Comparison of ENCODE assay signal across 8 mouse cellular contexts in genomic region chr5:121451203-121451602, GRCm38 (mm10). TPM values are rescaled to one million over a fixed set of nuclear protein-coding genes. Genes with fewer than 3 reads are reported as not detected.
DNase-seq lines count a peak whose midpoint lies in the region; ATAC-seq and TF ChIP-seq lines count a peak whose summit lies in the region.

No protein-coding gene starts in this region.

- WGBS in forebrain, embryonic 11.5 days, result 28% methylated on average over 8 of the region's 8 CpGs
- WGBS in intestine, postnatal 0 days, result 15% methylated on average over 8 of the region's 8 CpGs

- H3K4me1 ChIP-seq in forebrain, embryonic 11.5 days (replicated peaks; ENCODE audit: control insufficient read depth, insufficient read depth, low read length), result peaks cover 4% of the 10 kb centered on the region; the same call in 1 of the 2 replicates
- H3K4me1 ChIP-seq in intestine, postnatal 0 days (replicated peaks; ENCODE audit: control insufficient read depth, insufficient read depth, low read length), result peaks cover 18% of the 10 kb centered on the region

- no peaks in the 10 kb centered on the region for H3K27me3 ChIP-seq in forebrain, embryonic 11.5 days (ENCODE audit: control insufficient read depth, insufficient read depth, low read length)
- H3K27me3 ChIP-seq in intestine, postnatal 0 days (replicated peaks; ENCODE audit: control insufficient read depth, insufficient read depth, low read length), result no peaks in the 10 kb centered on the region

- DNase-seq in lung, adult 18-20 months, result peak; percentile 18 to 22
- DNase-seq in lung, postnatal 10 days, result no peak
- DNase-seq in forebrain, embryonic 11.5 days (ENCODE audit: low spot score), result no peak
- peak; percentile 48 to 51 for DNase-seq in monocyte, adult 2 months (ENCODE audit: low read depth in 1 of 2, low spot score in 2 of 2)
- DNase-seq in frontal cortex, postnatal 36 days (ENCODE audit: low spot score in 2 of 2), result no peak
- no peak for DNase-seq in adrenal gland, adult 2 months
- no peak for DNase-seq in adrenal gland, adult 8-10 months

- H3K9ac ChIP-seq in forebrain, embryonic 11.5 days (ENCODE audit: low read length), result peak overlapping the region; percentile 88
- H3K9ac ChIP-seq in intestine, postnatal 0 days (ENCODE audit: low read depth, low read length), result peak overlapping the region; percentile 95

- no peak overlapping the region for H3K27ac ChIP-seq in forebrain, embryonic 11.5 days (ENCODE audit: low read depth, low read length)
- no peak overlapping the region for H3K27ac ChIP-seq in intestine, postnatal 0 days (ENCODE audit: low read depth, low read length)

- no peak for TF ChIP-seq CTCF in intestine, postnatal 0 days (IDR thresholded peaks at IDR 0.05; ENCODE audit: low read depth)

- H3K4me2 ChIP-seq in forebrain, embryonic 11.5 days (ENCODE audit: low read depth, low read length, severe bottlenecking), result peak overlapping the region; percentile 87
- peak overlapping the region; percentile 92 for H3K4me2 ChIP-seq in intestine, postnatal 0 days (replicated peaks; ENCODE audit: low read depth)

- H3K9me3 ChIP-seq in forebrain, embryonic 11.5 days (ENCODE audit: control insufficient read depth, low read length), result no peaks in the 10 kb centered on the region
- H3K9me3 ChIP-seq in intestine, postnatal 0 days (ENCODE audit: control insufficient read depth), result no peaks in the 10 kb centered on the region

- no peak for ATAC-seq in forebrain, embryonic 11.5 days (replicated peaks; ENCODE audit: low FRiP score)
- ATAC-seq in intestine, postnatal 0 days, result no peak

- H3K36me3 ChIP-seq in forebrain, embryonic 11.5 days (ENCODE audit: control insufficient read depth, insufficient read depth, low read length), result peaks cover 3% of the 10 kb centered on the region; the same call in 1 of the 2 replicates
- peaks cover 22% of the 10 kb centered on the region for H3K36me3 ChIP-seq in intestine, postnatal 0 days (ENCODE audit: control insufficient read depth, insufficient read depth)

- H3K4me3 ChIP-seq in forebrain, embryonic 11.5 days (ENCODE audit: low read depth, low read length), result peak overlapping the region; percentile 62
- H3K4me3 ChIP-seq in intestine, postnatal 0 days (ENCODE audit: low read depth, low read length), result peak overlapping the region; percentile 89

RNA-seq across cellular contexts. Expression of gene Tmem116, which starts 0.5 kb away (rescaled TPM):
- polyA plus RNA-seq in forebrain, embryonic 11.5 days (2014; fragmentation: Nextera tagmentation; extraction: Ambion mirVana), result 1.4 and 1.9 TPM in 2 replicates
- polyA plus RNA-seq in intestine, postnatal 0 days (2015; fragmentation: Nextera tagmentation; extraction: Ambion mirVana), result 6.8 and 7.2 TPM in 2 replicates
- 1 to 10 TPM; 2.6 to 4.8 TPM for total RNA-seq in adrenal gland, adult 2 months (2021)
- polyA plus RNA-seq in adrenal gland, adult 2 months (2012; rRNA removed), result 3.3 and 8.1 TPM in 2 replicates
- total RNA-seq in adrenal gland, adult 8-10 months (2022), result 1 to 10 TPM; 3.2 to 7.3 (median 4.5) TPM

RNA-seq across cellular contexts. Expression of gene Erp29, which starts 1.1 kb away (rescaled TPM):
- polyA plus RNA-seq in forebrain, embryonic 11.5 days (2014; fragmentation: Nextera tagmentation; extraction: Ambion mirVana), result 119 and 127 TPM in 2 replicates
- 164 and 175 TPM in 2 replicates for polyA plus RNA-seq in intestine, postnatal 0 days (2015; fragmentation: Nextera tagmentation; extraction: Ambion mirVana)
- total RNA-seq in adrenal gland, adult 2 months (2021), result 100 to 1,000 TPM in 1 of 2 experiments, 10 to 100 TPM in 1; 85.4 to 113 TPM
- polyA plus RNA-seq in adrenal gland, adult 2 months (2012; rRNA removed), result 36.8 and 41.9 TPM in 2 replicates
- 100 to 1,000 TPM; 105 to 121 (median 115) TPM for total RNA-seq in adrenal gland, adult 8-10 months (2022)

RNA-seq across cellular contexts. Expression of gene Adam1b, which starts 52.0 kb away (rescaled TPM):
- 0.07 TPM in 1 of 2 replicates, not detected in the other for polyA plus RNA-seq in forebrain, embryonic 11.5 days (2014; fragmentation: Nextera tagmentation; extraction: Ambion mirVana)
- 0.04 TPM in 1 of 2 replicates, not detected in the other for polyA plus RNA-seq in intestine, postnatal 0 days (2015; fragmentation: Nextera tagmentation; extraction: Ambion mirVana)
- total RNA-seq in adrenal gland, adult 2 months (2021), result not detected
- not detected in 2 replicates for polyA plus RNA-seq in adrenal gland, adult 2 months (2012; rRNA removed)
- under 1 TPM in 2 of 4 experiments, not detected in 2; 0.12 to 0.16 TPM for total RNA-seq in adrenal gland, adult 8-10 months (2022)

RNA-seq across cellular contexts. Expression of gene Naa25, which starts 53.5 kb away (rescaled TPM):
- 53.2 and 53.4 TPM in 2 replicates for polyA plus RNA-seq in forebrain, embryonic 11.5 days (2014; fragmentation: Nextera tagmentation; extraction: Ambion mirVana)
- polyA plus RNA-seq in intestine, postnatal 0 days (2015; fragmentation: Nextera tagmentation; extraction: Ambion mirVana), result 14.2 and 15.0 TPM in 2 replicates
- total RNA-seq in adrenal gland, adult 2 months (2021), result 10 to 100 TPM; 33.9 to 40.8 TPM
- 5.8 and 9.6 TPM in 2 replicates for polyA plus RNA-seq in adrenal gland, adult 2 months (2012; rRNA removed)
- 10 to 100 TPM; 33.4 to 40.0 (median 35.9) TPM for total RNA-seq in adrenal gland, adult 8-10 months (2022)

Comparison
In these comparisons a context has a peak if more than half of its experiments do, and no peak if none do; other contexts are left out.
1. DNase-seq: peak in lung, adult 18-20 months (2 of 2) and monocyte, adult 2 months (2 of 2); none in lung, postnatal 10 days (single experiment), forebrain, embryonic 11.5 days (single experiment), frontal cortex, postnatal 36 days (0 of 2), adrenal gland, adult 2 months (single experiment) and adrenal gland, adult 8-10 months (single experiment).